Mouse (Mus musculus) WW6 (cell line): ENCODE data around the gene Ranbp17.

Experiments
- DNase-seq: peaks from one replicate; pipeline ENCODE4 v3.0.0-alpha.2; 2013; ENCODE audit warnings: low read depth, low spot score

The Ranbp17 gene

GRCm38 (mm10) chr11:33404651-33405050 is 108.9 kb downstream of the Ranbp17 start:
- no peak for DNase-seq

DNA sequence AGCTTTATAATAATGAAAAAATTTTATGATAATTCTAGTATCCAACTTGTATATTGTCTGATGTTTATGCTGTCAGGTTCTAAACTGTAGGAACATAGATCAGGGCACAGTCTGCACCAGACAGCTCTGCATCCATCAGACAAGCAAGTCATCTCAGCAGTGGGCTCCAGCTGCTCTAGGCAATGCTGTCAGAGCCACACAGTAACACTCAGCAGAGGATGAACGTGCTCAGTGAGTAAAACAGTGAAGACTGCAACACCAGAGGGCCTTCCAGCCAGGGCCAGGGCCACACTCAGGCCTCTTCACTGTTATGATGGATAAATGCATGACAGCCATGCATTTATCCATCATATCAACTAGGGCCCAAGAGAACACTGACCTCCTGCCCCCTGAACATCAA is 114.2 kb downstream of the Ranbp17 start:
- DNase-seq = no peak

DNA sequence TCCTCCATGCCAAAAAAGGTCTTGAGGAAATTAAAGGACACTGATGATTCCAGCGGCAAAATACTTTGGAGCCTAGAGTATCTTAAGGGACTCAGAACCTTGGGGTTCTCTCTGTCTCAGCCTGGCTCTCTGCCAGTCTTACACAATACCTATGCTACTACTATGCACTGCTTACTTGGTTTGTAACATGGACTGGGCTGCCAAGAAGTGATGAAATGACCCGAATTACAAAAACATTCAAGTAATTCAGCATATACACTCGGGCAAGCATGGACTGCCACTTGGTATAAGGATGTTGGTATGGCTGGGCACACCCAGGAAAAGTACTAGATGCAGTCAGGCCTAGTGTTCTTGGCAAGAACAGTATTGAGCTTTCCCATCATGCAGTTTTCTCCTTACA is 114.8 kb downstream of the Ranbp17 start:
- no peak for DNase-seq

DNA sequence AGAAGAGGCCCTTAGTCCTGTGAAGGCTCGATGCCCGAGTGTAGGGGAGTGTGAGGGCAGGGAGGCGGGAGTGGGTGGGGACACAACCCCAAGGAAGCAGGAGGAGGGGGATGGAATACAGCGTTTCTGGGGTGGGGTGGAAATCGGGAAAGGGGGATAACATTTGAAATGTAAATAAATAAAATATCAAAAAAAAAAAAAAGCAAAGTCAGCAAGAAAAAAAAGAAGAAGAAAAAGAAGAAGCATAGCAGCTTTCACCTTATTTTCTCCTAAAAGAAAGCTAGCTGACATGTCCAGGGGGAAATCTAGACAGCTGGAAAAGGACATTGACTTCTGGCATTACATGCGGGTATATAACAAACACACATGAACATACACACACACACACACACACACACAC is 117.3 kb downstream of the Ranbp17 start:
- DNase-seq = no peak

GRCm38 (mm10) chr11:33394093-33394492 is 119.5 kb downstream of the Ranbp17 start:
- DNase-seq = no peak

DNA sequence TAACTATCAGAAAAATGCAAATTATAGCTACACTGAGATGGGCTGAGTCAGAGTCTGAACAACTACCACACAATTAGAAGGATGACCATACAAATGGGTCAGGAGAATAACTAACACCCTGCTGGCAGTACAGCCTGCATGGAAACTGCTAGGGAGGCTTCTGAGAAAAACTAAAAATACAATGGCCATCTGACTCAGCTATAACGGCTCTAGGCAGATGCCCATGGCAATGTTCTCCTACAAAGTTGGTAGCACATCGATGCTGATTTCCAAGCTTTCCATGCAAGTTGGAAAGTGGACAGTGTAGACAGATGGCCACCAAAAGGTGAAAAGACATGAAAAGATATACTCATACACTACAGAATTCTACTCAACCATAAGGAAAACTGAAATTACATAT is 124.9 kb downstream of the Ranbp17 start:
- DNase-seq = no peak

DNA sequence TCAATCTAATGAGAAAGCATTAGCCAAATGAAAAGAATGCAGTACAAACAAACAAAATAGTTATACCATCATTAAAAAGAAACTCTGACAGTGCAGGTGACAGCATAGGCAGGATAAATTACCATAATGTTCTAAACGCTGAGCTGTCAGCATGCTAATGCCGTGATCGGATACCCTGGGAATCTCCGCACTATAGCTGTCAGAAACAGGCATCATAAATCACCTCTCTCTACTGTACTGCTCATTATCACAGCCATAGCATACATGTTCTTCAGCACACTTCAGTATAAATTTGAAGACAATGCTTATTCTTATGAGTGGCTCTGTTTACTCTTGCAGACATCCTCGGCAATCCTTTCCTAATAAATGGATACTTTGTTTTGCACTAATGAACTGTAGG is 151.7 kb downstream of the Ranbp17 start:
- DNase-seq = no peak

DNA sequence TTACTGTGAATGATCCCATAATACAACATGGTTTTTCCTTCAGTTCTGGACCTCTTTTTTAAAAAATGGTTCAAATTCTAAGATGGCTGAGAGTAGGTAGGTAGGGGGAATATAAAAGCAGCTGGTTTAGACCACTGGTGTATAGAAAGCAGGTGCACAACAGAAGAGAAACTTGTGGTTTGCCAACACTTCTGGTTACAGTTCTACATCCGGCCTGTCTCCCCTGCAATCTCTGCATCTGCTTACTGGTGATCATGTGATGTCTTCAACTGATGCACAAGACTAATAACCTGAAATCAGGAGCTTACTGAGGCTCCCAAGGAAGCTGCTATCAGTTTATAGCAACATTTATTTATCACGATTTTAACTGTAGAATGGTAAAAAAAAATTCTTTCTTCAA is 164.3 kb downstream of the Ranbp17 start:
- DNase-seq = no peak

DNA sequence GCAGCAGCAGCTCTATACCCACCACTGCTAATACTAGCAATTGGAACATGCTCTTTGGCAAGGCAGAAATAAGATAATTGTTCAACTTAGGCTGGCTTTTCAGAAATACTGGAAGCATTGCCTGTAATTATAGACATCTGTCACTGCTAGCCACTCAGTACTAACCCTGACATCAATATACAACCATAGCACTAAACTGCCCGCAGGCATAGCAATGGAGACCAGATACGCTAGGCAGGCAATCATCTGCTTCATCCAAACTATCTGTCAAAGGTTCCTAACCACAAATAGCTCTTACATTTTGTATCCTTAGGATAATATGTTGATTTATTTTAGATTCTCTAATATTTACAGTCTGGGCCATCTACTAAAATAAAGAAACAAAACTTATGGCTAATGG is 171.5 kb downstream of the Ranbp17 start:
- no peak for DNase-seq

DNA sequence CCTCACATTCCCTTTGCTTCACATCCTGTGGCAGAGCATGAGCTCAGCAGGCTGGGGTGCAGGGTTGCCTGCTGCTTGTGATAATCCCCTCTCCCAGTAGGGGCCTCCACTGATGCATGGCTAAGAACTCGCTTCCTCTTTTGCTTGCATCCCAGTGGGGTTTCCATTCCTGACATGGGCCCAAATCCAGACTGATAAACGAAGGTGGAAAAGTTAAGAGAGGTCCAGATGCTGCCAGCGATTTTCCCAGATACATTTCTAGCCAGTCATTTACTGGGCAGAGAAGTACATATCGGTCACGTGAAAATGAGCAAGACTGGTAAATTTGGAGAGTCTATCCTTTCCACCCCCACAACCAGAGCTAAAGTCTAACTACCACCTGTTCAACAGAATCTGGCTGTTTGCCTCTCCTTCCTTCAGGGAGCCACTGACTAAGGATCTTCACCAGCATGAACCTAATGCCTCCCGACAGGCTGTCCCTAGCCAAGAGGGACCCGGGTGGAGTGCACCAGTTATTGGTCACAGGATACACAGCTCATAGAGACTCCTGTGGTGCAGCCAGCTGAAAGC is 176.9 kb downstream of the Ranbp17 start:
- DNase-seq = peak; percentile 46

- no peak for DNase-seq
Measured at GRCm38 (mm10) chr11:33335616-33336015, 177.9 kb downstream of the Ranbp17 start.

- no peak for DNase-seq
Measured at GRCm38 (mm10) chr11:33332137-33332536, 181.4 kb downstream of the Ranbp17 start.

DNA sequence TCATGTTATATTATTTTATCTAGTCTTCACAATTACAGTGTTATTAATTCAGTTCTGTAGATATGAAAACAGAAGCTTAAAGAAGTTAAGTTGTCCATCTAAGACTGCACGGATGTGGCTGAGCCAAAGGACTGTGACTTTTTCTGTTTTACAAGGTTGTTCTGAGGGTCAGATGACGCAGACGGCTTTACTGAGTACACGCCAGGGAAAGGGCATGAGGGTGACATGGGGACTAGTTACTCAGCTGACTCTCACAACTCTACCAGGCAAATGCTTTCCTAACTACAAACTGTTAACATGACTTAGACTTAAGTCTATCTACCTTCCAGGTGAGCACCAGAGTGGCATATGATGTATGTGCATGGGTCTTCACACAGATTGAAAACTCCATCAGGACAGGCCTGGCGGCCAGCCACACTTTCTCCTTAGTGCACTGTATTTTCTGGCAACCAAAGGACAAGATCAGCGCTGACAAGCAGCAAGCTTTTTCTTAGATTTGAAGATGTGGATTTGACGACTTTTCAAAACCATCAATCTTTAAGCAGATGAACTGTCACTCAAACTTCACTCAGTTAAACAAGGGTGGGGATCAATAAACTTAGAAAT is 194.4 kb downstream of the Ranbp17 start:
- no peak for DNase-seq

GRCm38 (mm10) chr11:33309566-33309965 is 204.0 kb downstream of the Ranbp17 start:
- no peak for DNase-seq

DNA sequence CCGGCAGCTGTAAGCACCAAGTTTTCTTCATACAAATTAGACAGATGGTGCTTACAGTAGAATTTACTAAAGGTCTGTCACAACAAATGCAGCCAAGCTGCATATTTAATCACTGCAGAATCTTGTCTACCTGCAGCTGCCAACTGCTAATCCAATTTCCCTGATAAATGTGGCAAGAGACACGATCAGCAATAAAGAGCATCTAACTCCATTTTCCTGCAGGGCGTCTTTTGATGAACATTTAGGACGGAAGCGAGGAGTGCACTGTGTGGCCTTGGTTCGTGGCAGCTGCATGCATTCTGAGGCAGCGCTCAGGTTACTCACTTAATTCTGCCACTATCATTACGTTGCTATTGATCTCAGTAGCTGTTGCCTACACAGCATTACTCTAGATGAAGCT is 212.7 kb downstream of the Ranbp17 start:
- no peak for DNase-seq

DNA sequence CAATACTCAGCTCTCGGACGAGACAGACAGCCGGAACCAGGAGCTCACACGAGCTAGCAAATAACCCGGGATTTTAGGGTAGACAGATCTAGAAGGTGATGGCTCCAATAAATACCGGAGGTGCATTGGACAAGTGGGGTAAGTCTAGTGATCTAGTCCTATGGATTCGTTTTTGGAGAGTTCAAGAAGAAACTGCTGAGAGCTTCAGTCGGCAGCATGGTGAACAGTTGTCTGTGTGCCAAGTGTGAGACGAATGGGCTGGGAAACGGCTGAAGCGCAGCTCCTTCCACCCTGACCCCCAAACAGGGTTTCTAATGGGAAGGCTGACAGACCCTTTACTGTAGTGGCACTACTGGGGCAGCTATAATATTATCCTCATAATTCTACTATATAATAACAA is 214.2 kb downstream of the Ranbp17 start:
- DNase-seq = no peak

DNA sequence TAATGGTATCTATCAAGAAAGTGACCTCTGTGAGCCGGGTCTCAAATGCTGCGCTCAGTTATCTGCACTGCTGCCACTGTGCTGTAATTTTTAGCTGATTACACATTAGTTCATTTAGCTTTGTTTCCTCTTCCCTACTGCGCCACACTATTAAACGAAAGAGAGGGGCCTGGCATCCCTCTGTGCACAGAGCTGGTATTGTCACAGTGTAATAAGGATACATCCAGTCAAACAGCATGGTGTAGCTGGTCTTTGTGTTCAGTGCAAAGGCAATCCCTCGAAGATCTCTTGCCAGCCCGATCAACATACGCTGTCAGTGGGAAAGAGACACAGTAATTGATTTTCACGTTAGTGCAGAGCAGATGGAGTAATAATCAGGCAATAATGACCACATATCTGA is 216.4 kb downstream of the Ranbp17 start:
- DNase-seq = no peak

GRCm38 (mm10) chr11:33295422-33295821 is 218.1 kb downstream of the Ranbp17 start:
- DNase-seq = no peak

DNA sequence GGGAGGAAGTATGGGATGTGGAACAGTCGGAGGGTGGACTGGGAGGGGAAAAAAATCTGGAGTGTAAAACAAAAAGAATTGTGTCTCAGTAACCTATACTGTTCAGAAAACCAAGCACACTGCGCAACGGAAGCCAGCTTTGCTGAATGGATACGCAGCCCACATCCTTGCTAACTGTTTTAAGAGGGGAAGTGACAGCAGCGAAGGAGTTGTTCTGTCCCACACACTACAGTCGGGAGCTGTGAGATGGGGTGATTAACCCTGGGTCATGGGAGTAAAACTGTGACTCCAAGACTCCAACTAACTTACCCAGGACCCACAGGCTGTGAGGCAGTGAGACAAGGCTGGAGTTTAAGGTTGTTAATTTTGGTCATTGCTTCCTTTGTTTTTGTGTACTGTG is 219.5 kb downstream of the Ranbp17 start:
- DNase-seq = no peak

GRCm38 (mm10) chr11:33278571-33278970 is 235.0 kb downstream of the Ranbp17 start:
- no peak for DNase-seq

DNA sequence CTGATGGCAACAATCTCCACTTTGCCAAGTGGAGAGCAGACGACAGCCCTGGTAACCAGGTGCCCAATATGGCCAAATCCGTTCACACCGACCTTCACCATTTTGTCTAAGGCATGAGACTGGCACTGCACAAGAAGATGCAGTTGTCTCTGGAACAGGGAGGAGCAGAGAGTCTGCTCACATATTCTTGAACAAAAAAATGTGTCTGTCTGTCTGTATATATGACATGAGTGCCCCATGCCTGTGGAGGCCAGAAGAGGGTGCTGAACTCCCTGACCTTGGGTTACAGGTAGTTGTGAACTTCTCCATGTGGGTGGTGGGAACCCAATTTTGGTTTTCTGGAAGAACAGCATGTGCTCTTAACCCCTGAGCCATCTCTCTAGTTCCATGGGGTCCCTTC is 236.9 kb downstream of the Ranbp17 start, which contains the start of gene Gm12117:
Gene Gm12117, minus strand, starts transcription at position 101 of the 400 bp plus-strand sequence.
- DNase-seq = no peak

DNA sequence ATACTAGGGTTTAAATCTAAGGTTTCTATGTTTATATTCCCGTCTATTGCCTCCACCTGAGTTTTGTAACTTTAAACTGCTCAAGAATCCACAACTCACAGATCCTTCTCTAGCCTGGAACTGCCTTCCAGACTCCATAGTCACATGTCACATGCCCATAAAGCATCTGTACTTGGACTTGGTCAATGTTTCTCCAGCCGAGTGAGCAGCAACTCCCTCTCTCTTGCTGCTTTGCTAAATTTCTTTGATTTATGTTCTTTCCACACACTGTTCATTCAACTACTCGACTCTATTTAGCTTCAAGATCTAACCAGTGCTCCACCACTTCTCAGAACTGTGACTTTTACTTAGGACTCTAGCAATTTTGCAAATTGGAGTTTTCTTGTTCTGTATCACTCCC is 238.7 kb downstream of the Ranbp17 start:
- DNase-seq = no peak

DNA sequence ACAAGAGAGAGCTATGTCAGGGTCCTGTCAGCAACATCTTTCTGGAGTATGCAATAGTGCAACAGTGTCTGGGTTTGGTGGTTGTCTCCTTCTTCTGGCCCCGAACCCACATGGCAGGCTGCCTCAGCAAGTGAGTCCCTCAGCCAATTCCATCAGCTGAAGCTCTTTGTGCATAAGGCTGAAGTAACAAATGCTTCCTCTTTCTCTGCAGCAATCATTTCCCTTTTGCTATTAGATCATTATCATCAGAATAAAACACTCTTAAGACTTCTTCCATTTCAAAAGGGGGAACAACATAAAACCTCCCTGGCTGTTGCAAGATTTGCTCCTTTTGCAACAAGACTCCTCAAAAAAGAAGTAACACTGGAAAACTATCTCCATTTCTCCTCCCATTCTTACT is 239.3 kb downstream of the Ranbp17 start:
- DNase-seq = no peak

DNA sequence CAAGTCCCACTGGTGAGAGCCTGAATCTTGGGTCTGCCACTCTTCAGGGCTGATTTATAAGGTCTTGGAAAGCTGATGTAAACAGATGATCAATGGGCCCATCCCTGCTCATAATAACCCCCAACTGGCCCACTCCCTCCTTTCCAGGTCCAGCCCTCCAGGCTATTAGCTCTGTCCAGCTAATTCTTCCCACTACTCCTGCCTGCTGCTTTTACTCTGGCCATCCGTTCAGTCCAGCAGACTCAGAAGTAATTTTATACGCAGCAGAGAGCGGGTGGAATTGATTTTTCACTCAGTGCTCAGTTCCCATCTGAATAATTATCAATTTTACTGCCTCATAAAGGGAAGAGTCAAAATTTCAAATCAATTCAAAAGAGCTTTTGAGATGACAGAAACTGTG is 273.3 kb downstream of the Ranbp17 start:
- DNase-seq = no peak
